Mouse (Mus musculus) embryonic facial prominence, embryonic 14.5 days (tissue): ENCODE measurements around the gene Fam3b. TPM values are rescaled to one million over a fixed set of nuclear protein-coding genes. Genes with fewer than 3 reads are reported as not detected.

ENCODE experiments used
- ATAC-seq: fragments of 200-750 bp; cut with Nextera tagmentation; 2 replicates; pipeline ENCODE4 v1.8.0; 2017; ENCODE audit warnings: low read depth, moderate number of reproducible peaks, moderate TSS enrichment
- DNase-seq: peaks from one replicate; pipeline ENCODE4 v3.0.0-alpha.2; 2015; ENCODE audit warnings: low spot score
- H3K27ac ChIP-seq: fragments of 300-500 bp; sonication (generic); replicated peaks from 2 replicates; pipeline ENCODE4 v1.5.1; 2014; ENCODE audit warnings: low read depth, mild to moderate bottlenecking, low read length, moderate library complexity
- H3K27me3 ChIP-seq: fragments of 300-500 bp; sonication (generic); replicated peaks from 2 replicates; pipeline ENCODE4 v1.6.1; 2014; ENCODE audit warnings: low read length; ENCODE audit not compliant: control insufficient read depth, insufficient read depth
- H3K36me3 ChIP-seq: fragments of 300-500 bp; sonication (generic); 2 replicates; pipeline ENCODE4 v1.6.1; 2014; ENCODE audit warnings: low read length, mixed read lengths; ENCODE audit not compliant: control insufficient read depth, insufficient read depth
- H3K4me1 ChIP-seq: fragments of 300-500 bp; sonication (generic); 2 replicates; pipeline ENCODE4 v1.6.1; 2014; ENCODE audit warnings: antibody characterized with exemption, low read length; ENCODE audit not compliant: control insufficient read depth, insufficient read depth
- H3K4me2 ChIP-seq: fragments of 300-500 bp; sonication (generic); 2 replicates; pipeline ENCODE4 v1.6.1; 2014; ENCODE audit warnings: low read depth, mild to moderate bottlenecking, low read length, moderate library complexity, mixed read lengths
- H3K4me3 ChIP-seq: fragments of 300-500 bp; sonication (generic); 2 replicates; pipeline ENCODE4 v1.5.1; 2014; ENCODE audit warnings: low read depth, mild to moderate bottlenecking, low read length
- H3K9ac ChIP-seq: fragments of 300-500 bp; sonication (generic); 2 replicates; pipeline ENCODE4 v1.6.1; 2014; ENCODE audit warnings: low read depth, mild to moderate bottlenecking, low read length, moderate library complexity, mixed read lengths
- H3K9me3 ChIP-seq: fragments of 300-500 bp; sonication (generic); 2 replicates; pipeline ENCODE4 v1.6.1; 2016; ENCODE audit warnings: low read length; ENCODE audit not compliant: control insufficient read depth
- WGBS: fragments of 180-500 bp; shearing (Covaris S2); extraction: QIAGEN DNeasy Blood & Tissue Kit; methylation state at CpG from one replicate; pipeline ENCODE4 v1.1.7; 2014; 5-methylcytosine and 5-hydroxymethylcytosine counted together
- polyA plus RNA-seq: library from polyadenylated mRNA; unstranded; fragments of >200 nt; fragmentation: Nextera tagmentation; extraction: Ambion mirVana; gene quantifications from 2 replicates; pipeline ENCODE4 v1.2.1, GENCODE M21; 2014

Fam3b gene
- polyA plus RNA-seq, 1 experiment from 2014 or later = 0.18 TPM

GRCm38 (mm10) chr16:97423627-97424026 lies 91.0 kb downstream of the Fam3b start:
- DNase-seq = no peak
- Histone ChIP-seq H3K4me3 (no peak overlapping the region), H3K9me3 (no peaks in the 10 kb centered on the region), H3K36me3 (no peaks in the 10 kb centered on the region), H3K27me3 (no peaks in the 10 kb centered on the region), H3K9ac (no peak overlapping the region), H3K27ac (no peak overlapping the region), H3K4me1 (no peaks in the 10 kb centered on the region), H3K4me2 (no peak overlapping the region)
- no peak for ATAC-seq
- WGBS = 90% methylated on average over 1 of the region's 1 CpGs

GRCm38 (mm10) chr16:97421671-97422070 lies 92.9 kb downstream of the Fam3b start:
- H3K4me2 ChIP-seq = no peak overlapping the region
- no peaks in the 10 kb centered on the region for H3K27me3 ChIP-seq
- no peak overlapping the region for H3K9ac ChIP-seq
- WGBS = 70% methylated on average over 6 of the region's 6 CpGs
- no peak for DNase-seq
- ATAC-seq = no peak
- no peak overlapping the region for H3K27ac ChIP-seq
- no peak overlapping the region for H3K4me3 ChIP-seq
- H3K4me1 ChIP-seq = no peaks in the 10 kb centered on the region
- no peaks in the 10 kb centered on the region for H3K9me3 ChIP-seq
- H3K36me3 ChIP-seq = no peaks in the 10 kb centered on the region

Other genes starting within 250 kb of the Fam3b start
- 16.4 and 20.6 TPM in 2 replicates for gene Bace2, start 158.1 kb downstream of the Fam3b start, polyA plus RNA-seq
- 0.18 and 0.53 TPM in 2 replicates for gene Mx1, start 51.9 kb downstream of the Fam3b start, polyA plus RNA-seq
- 2.5 and 2.8 TPM in 2 replicates for gene Tmprss2, start 96.4 kb upstream of the Fam3b start, polyA plus RNA-seq
- 11.1 and 13.8 TPM in 2 replicates for gene Ripk4, start 249.0 kb upstream of the Fam3b start, polyA plus RNA-seq